Mouse (Mus musculus) ES-Bruce4 (cell line): Measurements from ENCODE around the gene Gm28051.

ENCODE experiments used
- CTCF ChIP-seq: IDR thresholded peaks from one replicate; pipeline ENCODE4 v1.8.1; 2011; ENCODE audit warnings: low read depth, low read length
- POLR2A ChIP-seq: IDR thresholded peaks from one replicate; pipeline ENCODE4 v1.8.1; 2011; ENCODE audit warnings: low read length; ENCODE audit not compliant: insufficient read depth

- no peak for TF ChIP-seq POLR2A
- no peak for TF ChIP-seq CTCF
Measured at GRCm38 (mm10) chr12:102678820-102679219, 78.7 kb downstream of the Gm28051 start.
